Mouse (Mus musculus) mesoderm, embryonic 11.5 days (tissue): ENCODE measurements around the gene Fbxo36.

Source experiments
- DNase-seq: peaks from one replicate; pipeline ENCODE4 v3.0.0-alpha.2; 2012; ENCODE audit warnings: low read depth, low spot score

The Fbxo36 gene

DNA sequence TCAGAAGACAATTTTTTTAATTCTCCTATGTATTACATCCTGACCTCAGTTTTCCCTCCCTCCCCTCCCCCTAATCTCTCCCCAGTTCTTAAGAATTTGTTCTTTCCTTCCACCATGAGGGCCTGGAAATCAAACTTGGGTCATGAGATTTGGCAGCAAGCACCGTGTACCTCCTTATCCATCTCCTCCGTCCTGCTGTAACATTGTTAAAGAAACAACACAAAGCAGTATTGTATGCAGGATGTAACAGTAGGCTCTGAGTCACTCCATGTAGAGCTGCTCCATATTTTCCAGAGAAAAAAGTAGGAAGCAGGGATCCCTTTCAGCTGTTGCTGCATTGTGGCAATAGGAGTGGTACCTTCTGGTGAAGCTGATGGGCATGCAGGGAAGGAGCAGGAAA is 16.1 kb downstream of the Fbxo36 start:
- no peak for DNase-seq

DNA sequence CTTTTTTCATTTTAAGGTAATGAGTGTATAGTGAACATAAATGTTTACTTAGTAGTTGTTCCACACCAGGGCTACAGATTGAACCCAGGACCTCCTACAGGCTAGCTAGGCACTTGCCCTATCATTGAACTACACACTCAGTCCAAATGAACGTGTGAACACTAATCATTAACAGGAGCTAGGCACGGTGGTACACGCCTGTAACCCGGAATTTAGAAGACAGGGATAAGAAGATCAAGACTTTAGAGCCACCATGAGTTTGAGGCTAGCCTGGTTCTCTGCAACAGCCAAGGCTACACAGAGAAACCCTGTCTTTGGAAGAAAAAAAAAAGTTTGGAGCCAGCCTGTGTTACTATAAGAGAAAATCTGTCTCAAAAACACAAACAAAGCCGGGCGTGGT is 20.0 kb downstream of the Fbxo36 start:
- DNase-seq: no peak

DNA sequence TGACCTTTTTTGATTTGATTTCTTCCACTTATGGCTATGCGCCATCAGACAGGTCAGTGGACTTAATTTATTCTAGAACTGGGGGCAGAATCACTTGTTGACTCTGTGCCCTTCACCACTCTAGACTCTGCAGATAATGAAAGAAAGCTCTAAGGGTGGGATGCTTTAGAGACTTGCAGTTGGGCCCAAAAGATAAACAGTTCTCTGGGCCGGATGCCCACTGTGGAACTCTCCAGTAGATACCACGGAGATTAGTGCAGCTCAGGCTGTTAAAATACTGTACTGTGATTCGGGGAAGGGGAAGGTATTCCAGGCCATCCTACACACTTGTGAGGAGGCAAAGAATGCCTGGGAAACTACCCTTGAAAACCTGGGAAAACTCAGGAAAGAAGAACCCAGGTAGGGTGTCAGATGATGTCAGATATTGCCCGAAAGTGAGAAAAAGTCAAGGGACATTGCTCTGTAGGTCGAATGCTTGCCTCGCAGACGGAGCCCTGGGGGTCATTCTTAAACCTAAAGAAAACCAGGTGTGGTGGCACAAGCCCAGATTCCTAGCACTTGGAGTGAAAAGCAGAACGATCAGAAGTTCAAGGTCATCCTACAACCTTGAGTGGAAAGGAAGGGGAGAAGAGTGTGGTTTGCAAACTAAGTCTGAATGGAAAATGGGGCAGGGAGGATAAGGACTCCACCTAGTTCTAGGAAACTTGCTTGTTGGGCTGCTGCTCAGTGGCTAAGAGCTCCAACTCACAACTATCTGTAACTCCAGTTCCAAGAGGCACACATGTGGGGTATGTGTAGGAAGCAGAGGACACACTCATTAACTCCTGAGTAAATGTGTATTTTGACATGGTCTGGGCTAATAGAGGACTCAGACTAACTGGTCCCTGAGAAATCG is 21.0 kb downstream of the Fbxo36 start:
- DNase-seq: no peak

DNA sequence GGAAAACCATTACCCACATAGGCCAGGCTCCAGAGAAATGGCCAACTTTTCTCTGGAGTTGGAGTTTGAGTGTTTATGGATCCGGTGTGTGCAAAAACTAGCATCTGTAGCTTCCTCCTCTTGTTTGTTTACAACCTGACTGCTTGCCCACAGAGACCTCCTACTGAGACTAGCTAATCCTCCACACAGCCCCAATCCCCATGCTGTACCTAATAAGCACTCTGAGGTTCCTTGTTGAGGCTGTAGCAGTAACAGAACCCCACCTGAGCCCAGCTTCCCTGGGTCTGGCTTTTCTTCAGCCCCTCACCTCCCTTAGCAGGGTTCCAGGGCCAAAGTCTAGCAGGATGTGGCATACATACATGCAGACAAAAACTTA is 21.6 kb downstream of the Fbxo36 start:
- no peak for DNase-seq

DNA sequence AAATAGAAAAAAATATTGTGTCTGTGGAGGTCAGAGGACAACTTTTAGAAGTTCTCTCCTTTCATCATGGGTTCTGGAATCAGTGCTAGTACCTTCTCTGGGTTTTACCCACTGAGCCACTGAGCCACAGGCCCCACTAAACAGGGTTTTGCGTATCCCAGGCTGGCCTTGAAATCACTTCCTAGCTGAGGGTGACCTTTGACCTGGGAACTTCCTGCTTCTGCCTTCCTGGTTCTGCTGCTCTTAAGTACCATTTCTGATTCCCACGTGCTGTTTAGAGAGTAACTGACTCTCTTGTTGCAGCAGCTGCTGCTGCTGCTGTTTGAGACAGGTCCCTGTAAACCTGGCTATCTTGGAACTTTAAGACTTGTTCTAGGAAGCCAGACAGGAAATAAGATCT is 25.0 kb downstream of the Fbxo36 start:
- DNase-seq: peak; percentile 30

DNA sequence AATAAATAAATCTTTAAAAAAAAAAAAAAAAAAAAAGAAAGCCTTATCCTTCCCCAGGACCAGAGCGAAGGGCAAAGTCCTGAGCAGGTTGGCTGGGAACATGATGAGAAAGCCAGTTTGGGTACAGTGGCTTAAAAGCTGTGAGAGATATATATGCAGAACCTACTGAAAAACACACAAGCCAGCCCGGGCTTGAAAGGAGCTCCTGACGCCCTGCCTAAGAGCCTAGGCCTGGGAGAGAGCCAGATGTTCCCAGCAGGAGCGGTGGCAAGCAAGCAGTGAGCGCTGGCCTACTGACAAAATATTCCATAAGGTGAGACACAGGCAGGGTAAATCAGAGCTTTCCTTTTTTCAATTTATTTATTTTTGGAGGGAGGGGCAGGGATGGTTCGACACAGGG is 26.6 kb downstream of the Fbxo36 start:
- no peak for DNase-seq

DNA sequence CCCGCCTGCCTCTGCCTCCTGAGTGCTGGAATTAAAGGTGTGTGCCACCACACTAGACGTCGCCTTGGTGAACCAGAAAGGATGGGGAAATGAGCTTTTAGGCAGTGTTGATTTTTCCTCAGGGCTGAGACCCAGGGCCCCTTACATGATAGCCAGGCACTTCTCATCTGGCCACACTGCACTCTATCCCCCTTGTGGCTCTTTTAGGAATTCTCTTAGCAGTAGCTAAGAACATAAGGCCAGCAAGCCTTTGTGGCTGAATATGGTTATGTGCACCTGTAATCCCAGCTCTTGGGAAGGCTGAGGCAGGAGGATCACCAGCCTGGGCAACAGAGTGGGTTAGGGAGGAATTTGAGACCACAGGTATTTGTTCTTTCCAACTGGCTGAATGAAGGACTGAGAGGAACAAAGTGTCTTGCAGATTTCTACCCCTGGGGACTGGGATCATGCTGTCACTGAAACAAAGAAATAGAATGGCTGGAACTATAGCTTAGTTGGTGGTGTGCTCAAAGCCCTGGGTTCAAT is 27.1 kb downstream of the Fbxo36 start:
- no peak for DNase-seq

DNA sequence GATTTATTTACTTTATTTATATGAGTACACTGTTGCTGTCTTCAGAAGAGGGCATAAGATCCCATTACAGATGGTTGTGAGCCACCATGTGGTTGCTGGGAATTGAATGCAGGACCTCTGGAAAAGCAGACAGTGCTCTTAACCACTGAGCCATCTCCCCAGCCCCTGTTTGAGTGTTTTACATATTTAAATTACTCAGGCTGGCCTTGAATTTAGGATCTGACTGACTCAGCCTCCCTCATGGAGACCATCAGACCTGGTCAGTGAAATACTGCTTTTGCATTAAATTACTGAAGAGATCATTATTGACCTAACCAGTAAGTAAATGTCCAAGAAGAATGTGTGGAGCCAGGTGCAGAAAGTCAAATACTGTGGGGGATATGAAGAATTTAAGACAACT is 28.7 kb downstream of the Fbxo36 start:
- DNase-seq: no peak

DNA sequence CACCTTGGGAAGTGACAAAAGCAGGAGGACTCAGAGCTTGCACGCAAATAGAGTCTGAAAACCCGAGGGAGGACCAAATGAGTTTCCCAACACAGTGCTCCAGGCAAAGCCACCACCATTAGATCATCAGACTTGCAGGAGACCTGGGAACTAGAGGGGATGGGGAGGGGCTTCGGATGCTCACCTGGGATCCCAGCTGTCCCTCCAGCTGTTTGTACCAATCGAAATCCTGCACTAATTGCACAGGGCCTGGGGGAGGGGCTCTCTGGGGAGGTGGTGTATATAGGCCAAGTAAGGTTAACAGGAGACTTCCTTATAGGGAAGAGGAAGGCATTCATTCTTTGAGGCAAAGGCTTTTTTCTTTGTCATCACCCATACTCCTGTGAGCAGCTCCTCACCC is 29.2 kb downstream of the Fbxo36 start:
- no peak for DNase-seq

DNA sequence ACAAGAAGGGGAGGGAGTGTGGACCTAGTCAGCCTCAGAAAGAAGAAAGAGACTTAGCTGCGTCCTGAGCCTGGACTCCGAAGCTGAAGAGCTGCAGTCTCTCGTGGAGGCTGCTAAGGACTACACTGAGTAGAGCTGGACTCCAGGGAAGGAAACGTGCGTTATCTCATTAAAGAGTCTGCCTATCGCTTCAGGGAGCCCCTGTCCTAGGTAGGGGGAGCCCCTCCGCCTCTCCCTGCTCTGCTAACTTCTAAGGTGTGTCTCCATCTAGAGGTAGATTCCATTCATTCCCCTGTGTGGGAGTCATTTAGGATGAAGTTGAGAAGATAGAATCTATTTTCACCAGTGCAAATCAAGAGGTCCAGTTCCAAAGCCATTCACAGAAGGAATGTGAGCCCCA is 29.9 kb downstream of the Fbxo36 start:
- no peak for DNase-seq

DNA sequence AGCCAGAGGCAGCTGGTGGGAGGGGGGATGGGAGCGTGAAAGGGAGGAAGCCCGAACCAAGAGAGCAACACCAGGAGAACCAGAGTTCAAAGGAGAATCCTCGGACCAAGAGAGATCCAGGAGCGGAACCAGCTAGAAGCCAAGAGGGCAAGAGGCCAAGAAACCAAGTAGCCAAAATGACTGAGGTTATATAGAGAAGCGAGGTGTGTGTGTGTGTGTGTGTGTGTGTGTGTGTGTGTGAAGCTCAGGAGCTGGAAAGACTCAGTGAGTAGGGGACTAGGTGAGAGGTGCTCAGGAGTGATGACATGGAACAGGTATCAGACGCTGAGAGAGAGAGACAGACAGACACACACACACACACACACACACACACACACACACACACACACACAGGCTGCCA is 31.5 kb downstream of the Fbxo36 start:
- DNase-seq: no peak

DNA sequence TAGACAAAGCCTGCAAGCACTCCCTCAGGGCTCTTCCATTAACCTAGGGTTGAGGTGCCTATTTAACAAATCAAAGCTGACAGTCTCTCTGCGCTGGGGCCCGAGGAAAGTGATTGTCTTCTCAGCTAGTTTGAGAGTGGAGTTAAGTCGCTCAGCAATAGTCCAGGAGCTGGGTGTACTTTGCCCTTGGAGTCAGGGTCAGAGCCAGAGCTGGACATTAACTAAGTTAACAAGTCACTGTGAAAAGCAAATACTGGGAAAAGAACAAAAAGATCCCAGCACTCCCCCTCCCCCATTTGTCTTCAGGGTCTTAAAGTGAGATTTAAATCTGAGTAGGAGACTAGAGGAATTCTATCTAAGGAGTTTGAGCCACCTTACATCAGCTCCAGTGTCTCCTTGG is 32.5 kb downstream of the Fbxo36 start:
- no peak for DNase-seq

DNA sequence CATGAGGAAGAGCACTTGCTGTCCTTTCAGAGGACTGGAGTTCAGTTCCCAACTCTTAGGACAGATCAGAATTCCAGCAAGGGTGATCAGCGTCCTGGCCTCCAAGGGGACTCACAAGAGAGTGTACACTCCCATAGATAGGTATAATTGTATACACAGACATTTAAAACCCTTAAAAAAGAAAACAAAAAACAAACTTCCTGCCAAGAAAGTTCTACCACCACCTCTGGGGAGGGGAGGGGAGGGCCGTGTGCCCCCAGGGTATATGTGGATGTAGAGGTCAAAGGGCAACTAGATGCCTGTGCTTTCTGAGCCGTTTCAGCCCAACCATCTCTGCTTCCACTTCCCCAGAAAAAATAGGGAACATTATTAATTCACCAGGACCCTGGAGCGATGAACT is 33.3 kb downstream of the Fbxo36 start:
- no peak for DNase-seq

DNA sequence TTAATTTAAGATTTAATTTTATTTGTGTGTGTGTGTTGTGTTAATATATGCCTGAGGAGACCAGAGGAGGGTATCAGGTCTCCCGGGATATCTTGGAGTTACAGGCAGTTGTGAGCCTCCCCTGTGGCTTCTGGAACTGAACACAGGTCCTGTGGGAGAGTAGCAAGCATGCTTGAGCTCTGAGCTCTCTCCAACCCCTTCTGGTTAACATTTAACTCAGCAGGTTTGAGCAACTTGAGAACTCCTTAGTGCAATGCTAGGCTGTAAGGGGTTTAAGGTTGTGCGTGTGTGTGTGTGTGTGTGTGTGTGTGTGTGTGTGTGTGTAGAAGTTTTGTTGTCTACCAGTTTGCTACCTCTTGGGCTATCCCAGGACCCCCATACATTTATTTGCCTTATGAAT is 37.9 kb downstream of the Fbxo36 start:
- DNase-seq: no peak

DNA sequence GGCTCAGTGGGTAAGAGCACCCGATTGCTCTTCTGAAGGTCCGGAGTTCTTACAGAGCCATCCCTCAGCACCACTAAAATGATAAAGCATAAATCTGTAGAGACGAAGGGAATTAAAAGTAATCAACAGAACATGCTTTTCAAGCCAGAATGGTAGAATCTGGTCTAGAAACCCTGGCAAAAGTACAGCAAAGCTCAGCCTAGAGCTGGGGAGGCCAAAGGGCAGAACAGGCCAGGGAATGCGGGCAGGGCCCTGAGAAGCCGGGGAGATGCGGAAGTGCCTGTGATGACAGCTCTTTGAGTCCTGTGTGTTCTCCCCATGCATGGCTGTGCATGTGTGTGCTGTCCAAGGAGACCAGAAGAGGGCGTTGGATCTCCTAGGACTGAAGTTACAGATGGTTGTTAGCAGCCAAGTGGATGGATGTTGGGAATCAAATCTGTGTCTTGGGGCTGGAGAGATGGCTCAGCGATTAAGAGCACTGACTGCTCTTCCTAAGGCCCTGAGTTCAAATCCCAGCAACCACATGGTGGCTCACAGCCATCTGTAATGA is 40.0 kb downstream of the Fbxo36 start:
- no peak for DNase-seq

DNA sequence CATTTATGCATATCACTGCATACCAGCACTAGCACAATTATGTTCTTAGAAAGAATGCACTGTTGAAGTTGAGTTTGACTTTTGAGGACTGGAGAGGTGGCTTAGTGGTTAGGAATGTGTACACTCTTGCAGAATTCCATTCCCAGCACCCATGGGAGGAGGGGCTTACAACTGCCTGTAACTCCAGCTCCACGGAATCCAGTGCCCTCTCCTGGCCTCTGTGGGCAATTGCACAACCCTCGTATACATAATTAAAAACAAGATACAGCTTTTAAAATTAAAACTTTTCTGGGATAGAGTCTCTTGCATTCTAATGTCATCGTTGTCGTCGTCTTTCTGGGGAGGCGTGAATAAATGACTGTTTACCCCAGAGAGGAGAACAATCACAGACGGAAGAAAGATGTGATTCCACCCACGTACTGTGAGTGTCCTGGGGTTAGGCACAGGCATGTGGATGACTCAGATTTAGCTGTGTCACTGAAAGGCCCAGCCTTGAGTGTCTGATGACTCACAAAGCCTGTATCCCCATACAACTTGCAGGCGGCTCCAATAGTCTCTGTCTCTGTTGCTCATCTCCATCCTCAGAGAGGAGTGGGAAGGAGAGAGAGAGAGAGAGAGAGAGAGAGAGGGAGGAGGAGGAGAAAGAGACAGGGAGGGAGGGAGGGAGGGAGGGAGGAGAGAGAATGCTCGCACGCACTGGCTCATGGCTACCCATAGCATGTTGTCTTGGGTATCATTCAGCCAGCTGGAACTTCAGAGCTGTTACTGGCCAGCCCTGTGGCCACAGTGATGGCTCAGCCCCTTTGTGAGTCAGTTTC is 41.8 kb downstream of the Fbxo36 start:
- DNase-seq: no peak

DNA sequence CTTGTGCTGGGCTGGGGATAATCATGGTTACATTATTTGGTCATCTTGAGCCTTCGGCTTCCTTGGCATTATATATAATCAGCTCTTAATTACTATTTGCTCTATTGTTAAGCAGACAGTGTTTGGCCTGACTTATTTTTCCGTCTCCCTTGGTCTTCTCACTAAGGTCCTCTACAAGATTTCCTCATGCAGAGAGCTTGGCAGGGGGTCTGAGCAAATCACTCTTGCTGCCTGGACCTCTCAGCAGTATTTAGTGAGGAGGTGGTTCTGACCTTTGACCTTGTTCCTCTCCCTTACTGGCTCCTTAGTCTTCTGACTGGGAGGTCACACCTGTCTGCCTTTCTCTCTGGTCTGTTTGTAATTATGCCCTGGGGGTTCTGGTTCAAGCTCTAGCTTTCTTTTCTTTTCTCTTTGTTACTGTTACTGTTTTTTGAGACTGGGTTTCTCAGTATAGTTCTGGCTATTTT is 42.5 kb downstream of the Fbxo36 start:
- DNase-seq: no peak

DNA sequence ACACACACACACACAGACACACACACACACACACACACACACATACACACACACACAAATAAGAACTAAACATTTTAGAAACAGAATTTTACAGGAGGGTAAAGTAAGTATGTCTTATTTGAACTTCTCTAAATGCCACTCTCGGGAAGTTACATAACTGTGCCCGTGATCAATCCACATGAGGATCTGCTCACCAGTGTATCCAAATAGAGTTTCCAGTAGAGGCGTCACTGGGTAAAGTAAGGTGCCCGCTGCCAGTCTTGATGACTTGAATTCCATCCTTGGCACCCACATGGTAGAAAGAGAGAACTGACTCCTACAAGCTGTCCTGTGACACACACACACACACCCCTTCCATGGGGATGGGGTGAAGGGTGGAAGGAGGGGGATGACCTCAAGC is 43.3 kb downstream of the Fbxo36 start:
- no peak for DNase-seq

DNA sequence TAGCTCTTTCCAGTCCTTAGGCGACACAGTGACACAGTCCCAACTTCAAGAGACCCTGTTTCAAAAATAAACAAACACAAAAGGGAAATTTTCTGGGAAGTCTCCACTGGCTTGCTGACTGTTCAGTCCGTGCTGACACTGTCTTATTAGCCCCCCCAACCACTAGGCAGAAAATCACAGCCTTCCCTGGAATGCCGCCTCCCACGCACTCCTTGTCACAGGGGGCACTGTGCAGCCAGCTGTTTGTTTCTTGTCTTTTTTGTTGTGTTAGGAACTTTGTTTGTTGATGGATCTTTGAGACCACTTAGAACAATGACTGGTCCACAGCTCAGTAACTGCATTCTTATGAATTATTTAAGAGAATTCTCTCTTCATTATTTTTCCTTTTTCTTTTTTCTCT is 44.2 kb downstream of the Fbxo36 start:
- no peak for DNase-seq

DNA sequence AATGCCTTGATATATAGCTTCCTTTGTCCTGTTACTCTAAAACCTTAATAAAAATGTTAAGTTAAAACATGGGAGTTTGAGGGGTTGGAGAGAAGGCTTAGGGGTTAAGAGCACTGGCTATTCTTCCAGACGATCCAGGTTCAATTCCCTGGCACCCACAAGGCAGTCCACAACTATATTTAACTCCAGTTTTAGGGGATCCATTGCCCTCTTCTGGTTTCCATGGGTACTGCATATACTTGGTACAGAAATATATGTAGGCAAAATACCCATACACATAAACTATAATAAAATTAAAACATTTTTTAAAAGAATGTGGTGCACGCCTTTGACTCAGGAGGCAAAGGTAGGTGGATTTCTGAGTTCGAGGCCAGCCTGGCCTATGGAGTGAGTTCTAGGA is 45.5 kb downstream of the Fbxo36 start:
- DNase-seq: no peak

DNA sequence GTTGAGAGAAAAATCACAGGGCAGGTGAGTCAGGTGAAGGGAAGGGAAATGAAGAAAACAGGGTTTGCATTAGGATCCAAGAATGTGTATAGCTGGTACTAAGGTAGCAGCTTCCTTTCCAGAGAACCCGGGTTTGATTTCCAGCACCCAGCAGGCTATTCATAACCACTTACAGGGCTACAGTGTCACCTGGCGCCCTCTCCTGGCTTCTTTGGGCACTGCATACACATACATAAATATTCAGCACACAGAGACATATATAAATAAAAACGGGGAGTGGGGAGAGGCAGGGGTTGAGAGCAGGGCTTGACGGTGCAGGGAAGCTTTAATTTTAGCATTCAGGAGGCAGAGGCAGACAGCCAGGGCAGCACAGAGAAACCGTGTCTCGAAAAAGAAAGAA is 46.3 kb downstream of the Fbxo36 start:
- no peak for DNase-seq

DNA sequence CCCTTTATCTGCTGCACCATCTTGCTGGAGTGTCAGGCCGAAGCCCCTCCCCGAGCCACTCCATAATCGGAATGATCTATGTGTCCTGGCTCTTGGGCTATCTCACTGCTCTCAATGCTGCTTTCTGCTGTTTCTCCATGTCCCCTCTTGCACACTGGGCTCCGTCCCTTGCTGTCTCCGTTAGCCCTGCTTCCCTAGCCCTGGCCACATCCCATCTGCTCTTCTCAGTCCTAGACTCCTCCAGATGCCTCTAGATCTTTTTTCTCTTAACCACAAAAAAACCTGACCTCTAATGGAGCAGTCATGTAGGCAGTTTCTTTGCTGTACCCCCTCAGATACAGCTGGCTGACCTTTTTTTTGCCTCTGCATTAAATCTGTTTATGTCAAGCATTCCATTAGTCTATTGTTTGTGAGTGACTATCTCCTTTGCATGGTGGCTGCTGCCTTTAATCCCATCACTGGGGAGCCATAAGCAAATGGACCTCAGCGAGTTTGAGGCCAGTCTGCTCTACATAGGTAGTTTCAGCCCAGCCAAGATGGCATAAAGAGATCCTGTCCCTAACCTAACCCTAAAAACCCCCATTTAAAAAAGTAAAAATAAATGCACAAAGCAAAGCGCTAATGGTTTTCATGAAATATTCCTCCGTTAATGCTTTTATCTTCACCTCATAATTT is 49.8 kb downstream of the Fbxo36 start:
- no peak for DNase-seq
